Mouse (Mus musculus): Measurements from ENCODE around the gene Cenpa.

- no peak for TF ChIP-seq CTCF (IDR thresholded peaks at IDR 0.05; ENCODE audit: borderline replicate concordance, insufficient read depth, low read depth, low read length)
- no peak for TF ChIP-seq POLR2A (IDR thresholded peaks at IDR 0.05; ENCODE audit: borderline replicate concordance, insufficient read depth, low read length)
Measured at GRCm38 (mm10) chr5:30659042-30659441, 7.5 kb upstream of the Cenpa start.
